In the genomic region with DNA sequence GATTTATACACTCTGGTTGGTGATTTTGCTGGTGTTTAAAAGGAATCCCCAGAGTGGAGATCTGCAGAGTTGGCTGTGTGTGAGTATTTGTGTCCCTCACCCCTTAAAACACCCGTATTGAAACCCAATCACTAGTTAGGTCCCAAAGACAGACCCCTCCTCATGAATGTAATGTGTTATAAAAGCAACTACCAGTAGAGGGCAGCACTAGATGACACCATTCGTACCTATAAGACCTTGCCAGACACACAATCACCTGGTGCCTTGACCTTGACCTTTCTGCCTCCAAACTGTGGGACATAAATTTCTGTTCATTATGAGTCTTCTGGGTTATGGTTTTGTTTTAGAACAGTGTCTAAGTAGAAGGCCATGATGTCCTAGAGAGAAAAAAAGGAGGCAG, we compare ENCODE assay signal across 11 mouse cellular contexts.
DNase-seq lines count a peak whose midpoint lies in the region; ATAC-seq and TF ChIP-seq lines count a peak whose summit lies in the region.
"Had no signal": no experiment of that assay in that cellular context is flagged by ENCODE, and none has a peak within 500 bp of the region (broad histone marks: within the 10 kb centered on the region; RNA-seq: fewer than 3 reads in every experiment).

No protein-coding gene starts in this region.

- no peak overlapping the region for H3K4me3 ChIP-seq in forebrain, postnatal 0 days (ENCODE audit: low read depth, low read length)
- H3K4me3 ChIP-seq in forebrain, embryonic 15.5 days, result no peak overlapping the region
- no peak overlapping the region for H3K4me3 ChIP-seq in liver, postnatal 0 days (ENCODE audit: low read depth, low read length)
- H3K4me3 ChIP-seq: heart, embryonic 10.5 days; lung, embryonic 15.5 days had no signal

- POLR2A ChIA-PET in Patski (lab: Charles Lee), result no interaction called here

- no peak overlapping the region for H3K27ac ChIP-seq in forebrain, postnatal 0 days (ENCODE audit: low read depth, low read length)
- no peak overlapping the region for H3K27ac ChIP-seq in forebrain, embryonic 15.5 days (replicated peaks)
- no peak overlapping the region for H3K27ac ChIP-seq in liver, postnatal 0 days (ENCODE audit: low read depth)
- H3K27ac ChIP-seq: heart, embryonic 10.5 days had no signal

- CTCF ChIA-PET in Patski (lab: Charles Lee), result interaction anchor here (1.2 to 1.3 kb wide), 3 partner anchors 15 to 270 kb away, joined by 3 read pairs; no protein-coding TSS in a partner anchor

- DNase-seq in forebrain, postnatal 0 days, result no peak
- no peak for DNase-seq in liver, postnatal 0 days
- DNase-seq in liver (no peak), Patski (ENCODE audit: low read depth, low spot score) (no peak)
- peak; percentile 48 for DNase-seq in mesoderm, embryonic 11.5 days (ENCODE audit: low read depth, low spot score)
- no peak for DNase-seq in frontal cortex, postnatal 36 days (ENCODE audit: low spot score in 2 of 2)

- no peak overlapping the region for H3K9ac ChIP-seq in forebrain, postnatal 0 days
- no peak overlapping the region for H3K9ac ChIP-seq in forebrain, embryonic 15.5 days (replicated peaks)
- no peak overlapping the region for H3K9ac ChIP-seq in liver, postnatal 0 days (replicated peaks)
- H3K9ac ChIP-seq: lung, embryonic 15.5 days had no signal

- TF ChIP-seq CTCF in forebrain, postnatal 0 days (IDR thresholded peaks at IDR 0.05; ENCODE audit: low read depth), result peak; percentile 63
- TF ChIP-seq CTCF in liver, postnatal 0 days (IDR thresholded peaks at IDR 0.05; ENCODE audit: low read depth), result peak; percentile 54
- TF ChIP-seq CTCF in Patski (IDR thresholded peaks at IDR 0.05), result peak; percentile 60

- H3K9me3 ChIP-seq in forebrain, postnatal 0 days (ENCODE audit: low read length), result no peaks in the 10 kb centered on the region
- no peaks in the 10 kb centered on the region for H3K9me3 ChIP-seq in forebrain, embryonic 15.5 days
- H3K9me3 ChIP-seq in liver, postnatal 0 days (ENCODE audit: low read length), result no peaks in the 10 kb centered on the region
- H3K9me3 ChIP-seq: heart, embryonic 10.5 days; lung, embryonic 15.5 days had no signal

- WGBS in forebrain, postnatal 0 days, result 42% methylated on average over 2 of the region's 2 CpGs
- WGBS in forebrain, embryonic 15.5 days, result 25% methylated on average over 2 of the region's 2 CpGs
- WGBS in liver, postnatal 0 days (ENCODE audit: insufficient replicate concordance), result 28% methylated on average over 2 of the region's 2 CpGs

- ATAC-seq in forebrain, postnatal 0 days, result no peak
- ATAC-seq in forebrain, embryonic 15.5 days (replicated peaks), result no peak
- no peak for ATAC-seq in liver, postnatal 0 days
- no peak for ATAC-seq in Patski
- no peak for ATAC-seq in erythroblast, adult 5-6 weeks (replicated peaks; ENCODE audit: low FRiP score, poor library complexity, severe bottlenecking)
- ATAC-seq: intestine, embryonic 16.5 days had no signal

- in situ Hi-C loops in Patski (cut with MboI; ENCODE audit: low pct_unique_long_range_greater_than_20kb), result loop anchor here (5.0 kb wide), 2 partner anchors 103 to 263 kb away; no protein-coding TSS in a partner anchor

- H3K27me3 ChIP-seq in forebrain, postnatal 0 days (ENCODE audit: insufficient read depth, low read length), result no peaks in the 10 kb centered on the region
- H3K27me3 ChIP-seq in forebrain, embryonic 15.5 days, result no peaks in the 10 kb centered on the region
- H3K27me3 ChIP-seq in liver, postnatal 0 days (ENCODE audit: insufficient read depth, low read length), result no peaks in the 10 kb centered on the region
- no peaks in the 10 kb centered on the region for H3K27me3 ChIP-seq in Patski
- H3K27me3 ChIP-seq: lung, embryonic 15.5 days had no signal

- H3K36me3 ChIP-seq in forebrain, postnatal 0 days (ENCODE audit: insufficient read depth), result no peaks in the 10 kb centered on the region
- no peaks in the 10 kb centered on the region for H3K36me3 ChIP-seq in forebrain, embryonic 15.5 days
- H3K36me3 ChIP-seq in liver, postnatal 0 days (replicated peaks; ENCODE audit: insufficient read depth, low read length), result no peaks in the 10 kb centered on the region
- H3K36me3 ChIP-seq: heart, embryonic 10.5 days; lung, embryonic 15.5 days had no signal

- H3K4me2 ChIP-seq in forebrain, postnatal 0 days (ENCODE audit: low read depth), result no peak overlapping the region
- H3K4me2 ChIP-seq in forebrain, embryonic 15.5 days (replicated peaks), result no peak overlapping the region
- H3K4me2 ChIP-seq in liver, postnatal 0 days (ENCODE audit: low read depth, low read length), result no peak overlapping the region
- H3K4me2 ChIP-seq: lung, embryonic 15.5 days had no signal

- TF ChIP-seq EP300 in liver, postnatal 0 days (IDR thresholded peaks at IDR 0.05; ENCODE audit: low read depth), result no peak

- no peaks in the 10 kb centered on the region; the same call in 1 of the 2 replicates for H3K4me1 ChIP-seq in forebrain, postnatal 0 days (ENCODE audit: insufficient read depth)
- peaks cover 28% of the 10 kb centered on the region for H3K4me1 ChIP-seq in forebrain, embryonic 15.5 days
- peaks cover 19% of the 10 kb centered on the region; the same call in 1 of the 2 replicates for H3K4me1 ChIP-seq in liver, postnatal 0 days (ENCODE audit: insufficient read depth)
